Mouse (Mus musculus) midbrain, embryonic 11.5 days (tissue): ENCODE data around the gene Gm45233. TPM values are rescaled to one million over a fixed set of nuclear protein-coding genes. Genes with fewer than 3 reads are reported as not detected.

Experiments used
- ATAC-seq: fragments of 200-750 bp; cut with Nextera tagmentation; 2 replicates; pipeline ENCODE4 v1.8.0; 2017; ENCODE audit warnings: moderate TSS enrichment, moderate library complexity; ENCODE audit not compliant: low FRiP score
- DNase-seq: peaks from one replicate; pipeline ENCODE4 v3.0.0; 2015; ENCODE audit warnings: low spot score; ENCODE audit errors: missing footprints
- H3K27ac ChIP-seq: fragments of 300-500 bp; sonication (generic); 2 replicates; pipeline ENCODE4 v1.5.1; 2014; ENCODE audit warnings: low read depth, low read length
- H3K27me3 ChIP-seq: fragments of 300-500 bp; sonication (generic); 2 replicates; pipeline ENCODE4 v1.6.1; 2014; ENCODE audit warnings: mild to moderate bottlenecking, low read length, moderate library complexity, mixed read lengths; ENCODE audit not compliant: control insufficient read depth, insufficient read depth
- H3K36me3 ChIP-seq: fragments of 300-500 bp; sonication (generic); 2 replicates; pipeline ENCODE4 v1.6.1; 2014; ENCODE audit warnings: mild to moderate bottlenecking, low read length, moderate library complexity, mixed read lengths; ENCODE audit not compliant: control insufficient read depth, insufficient read depth
- H3K4me1 ChIP-seq: fragments of 300-500 bp; sonication (generic); 2 replicates; pipeline ENCODE4 v1.6.1; 2014; ENCODE audit warnings: low read length; ENCODE audit not compliant: control insufficient read depth, insufficient read depth
- H3K4me2 ChIP-seq: fragments of 300-500 bp; sonication (generic); 2 replicates; pipeline ENCODE4 v1.6.1; 2014; ENCODE audit warnings: mild to moderate bottlenecking, moderate library complexity
- H3K4me3 ChIP-seq: fragments of 300-500 bp; sonication (generic); 2 replicates; pipeline ENCODE4 v1.5.1; 2014; ENCODE audit warnings: low read depth, low read length
- H3K9ac ChIP-seq: fragments of 300-500 bp; sonication (generic); 2 replicates; pipeline ENCODE4 v1.6.1; 2014; ENCODE audit warnings: low read length
- H3K9me3 ChIP-seq: fragments of 300-500 bp; sonication (generic); 2 replicates; pipeline ENCODE4 v1.6.1; 2016; ENCODE audit warnings: low read length; ENCODE audit not compliant: control insufficient read depth
- WGBS: fragments of 180-500 bp; shearing (Covaris S2); extraction: QIAGEN DNeasy Blood & Tissue Kit; methylation state at CpG from one replicate; pipeline ENCODE4 v1.1.7; 2014; 5-methylcytosine and 5-hydroxymethylcytosine counted together
- microRNA-seq: library from miRNA; unstranded; fragments of <30 nt; microRNA quantifications from one replicate; pipeline ENCODE4, GENCODE M21; 2017
- polyA plus RNA-seq: library from polyadenylated mRNA; unstranded; fragments of >200 nt; fragmentation: Nextera tagmentation; extraction: Ambion mirVana; gene quantifications from 2 replicates; pipeline ENCODE4 v1.2.1, GENCODE M21; 2014

Gm45233 gene
- polyA plus RNA-seq, 1 experiment from 2014 or later, result not detected

DNA sequence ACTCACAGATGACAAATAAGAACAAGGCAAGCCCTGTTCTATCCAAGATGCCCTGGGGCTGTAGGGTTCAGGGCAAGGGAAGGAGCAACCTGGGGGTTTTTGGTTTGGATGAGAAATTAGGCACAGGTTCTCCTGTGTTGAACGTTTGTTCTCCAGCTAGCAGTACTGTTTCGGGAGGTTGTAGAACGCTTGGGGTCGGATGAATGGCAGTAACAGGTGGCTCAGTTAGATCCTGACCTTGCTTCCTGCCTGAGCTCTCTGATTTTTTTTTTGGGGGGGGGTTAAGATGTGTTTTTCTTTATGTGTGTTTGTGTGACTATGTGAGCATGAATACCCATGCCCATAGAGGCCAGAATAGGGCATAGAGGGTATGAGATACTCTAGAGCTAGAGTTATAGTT lies 68.6 kb downstream of the Gm45233 start:
- H3K27me3 ChIP-seq, result no peaks in the 10 kb centered on the region
- no peak overlapping the region for H3K4me2 ChIP-seq
- 81% methylated on average over 4 of the region's 4 CpGs for WGBS
- no peaks in the 10 kb centered on the region for H3K9me3 ChIP-seq
- no peak for DNase-seq
- ATAC-seq, result no peak
- H3K36me3 ChIP-seq, result no peaks in the 10 kb centered on the region
- no peaks in the 10 kb centered on the region for H3K4me1 ChIP-seq
- H3K9ac ChIP-seq, result no peak overlapping the region
- no peak overlapping the region for H3K27ac ChIP-seq
- H3K4me3 ChIP-seq, result no peak overlapping the region

Small RNA genes lying within 50 kb of the gene (microRNA-seq; reads per million reads assigned to microRNA genes)
- gene Mir7051, result 2.7 reads per million, percentile 10 among the genes with 10 or more reads in this experiment

Other genes with a start within 250 kb of the Gm45233 start
- 14.9 and 15.7 TPM in 2 replicates for gene Zfp715, start 130.8 kb upstream of the Gm45233 start, polyA plus RNA-seq
- 0.23 and 0.55 TPM in 2 replicates for gene Siglecf, start 92.8 kb upstream of the Gm45233 start, polyA plus RNA-seq
- gene Siglecg, start 35.9 kb upstream of the Gm45233 start, polyA plus RNA-seq, result not detected in 2 replicates
- gene Lim2, start 16.5 kb upstream of the Gm45233 start, polyA plus RNA-seq, result 0.20 TPM in 1 of 2 replicates, not detected in the other
- 0.19 TPM in 1 of 2 replicates, not detected in the other for gene Nkg7, start 7.1 kb upstream of the Gm45233 start, polyA plus RNA-seq
- not detected in 2 replicates for gene Cldnd2, start 3.3 kb upstream of the Gm45233 start, polyA plus RNA-seq
- gene Etfb, start within 50 bp of the Gm45233 start, polyA plus RNA-seq, result 187 and 202 TPM in 2 replicates
- gene Vsig10l, start 19.0 kb downstream of the Gm45233 start, polyA plus RNA-seq, result 2.2 and 2.4 TPM in 2 replicates
- 2.3 and 3.1 TPM in 2 replicates for gene Iglon5, start 45.9 kb downstream of the Gm45233 start, polyA plus RNA-seq
- gene 4931406B18Rik, start 61.8 kb downstream of the Gm45233 start, polyA plus RNA-seq, result not detected in 2 replicates
- 0.63 and 0.70 TPM in 2 replicates for gene Cd33, start 100.3 kb downstream of the Gm45233 start, polyA plus RNA-seq
- 6.7 and 8.7 TPM in 2 replicates for gene Zfp658, start 118.1 kb downstream of the Gm45233 start, polyA plus RNA-seq
- 17.3 and 17.9 TPM in 2 replicates for gene Zfp719, start 135.5 kb downstream of the Gm45233 start, polyA plus RNA-seq
- gene Zfp819, start 163.0 kb downstream of the Gm45233 start, polyA plus RNA-seq, result 0.23 and 0.64 TPM in 2 replicates
- not detected in 2 replicates for gene Ceacam18, start 190.6 kb downstream of the Gm45233 start, polyA plus RNA-seq
- 0.26 and 0.51 TPM in 2 replicates for gene Siglece, start 216.0 kb downstream of the Gm45233 start, polyA plus RNA-seq
- 9.3 and 9.9 TPM in 2 replicates for gene Ctu1, start 227.9 kb downstream of the Gm45233 start, polyA plus RNA-seq
- not detected in 2 replicates for gene Klk14, start 246.3 kb downstream of the Gm45233 start, polyA plus RNA-seq